Mouse (Mus musculus): Measurements from ENCODE around the gene Pgpep1l. TPM values are rescaled to one million over a fixed set of nuclear protein-coding genes. Genes with fewer than 3 reads are reported as not detected.

Gene Pgpep1l
- polyA plus RNA-seq, 1 experiment from 2014 or later, result not detected

- no peaks in the 10 kb centered on the region for H3K36me3 ChIP-seq (ENCODE audit: control insufficient read depth, insufficient read depth)
- 70% methylated on average over 10 of the region's 10 CpGs for WGBS (ENCODE audit: insufficient replicate concordance)
- H3K9me3 ChIP-seq (replicated peaks; ENCODE audit: control insufficient read depth, low read length), result no peaks in the 10 kb centered on the region
- no peak overlapping the region for H3K4me3 ChIP-seq (ENCODE audit: low read depth, low read length)
- H3K27ac ChIP-seq (ENCODE audit: low read length), result no peak overlapping the region
- no peaks in the 10 kb centered on the region for H3K27me3 ChIP-seq (ENCODE audit: control insufficient read depth, insufficient read depth, low read depth, low read length)
- ATAC-seq (ENCODE audit: low read depth), result peak; percentile 71
- H3K9ac ChIP-seq (ENCODE audit: low read depth, low read length), result no peak overlapping the region
- peaks cover 3% of the 10 kb centered on the region for H3K4me1 ChIP-seq (ENCODE audit: control insufficient read depth, low read depth, low read length)
- no peak overlapping the region for H3K4me2 ChIP-seq (ENCODE audit: low read depth, low read length)
Observed at GRCm38 (mm10) chr7:68272607-68273006, 8.6 kb upstream of the Pgpep1l start.

DNA sequence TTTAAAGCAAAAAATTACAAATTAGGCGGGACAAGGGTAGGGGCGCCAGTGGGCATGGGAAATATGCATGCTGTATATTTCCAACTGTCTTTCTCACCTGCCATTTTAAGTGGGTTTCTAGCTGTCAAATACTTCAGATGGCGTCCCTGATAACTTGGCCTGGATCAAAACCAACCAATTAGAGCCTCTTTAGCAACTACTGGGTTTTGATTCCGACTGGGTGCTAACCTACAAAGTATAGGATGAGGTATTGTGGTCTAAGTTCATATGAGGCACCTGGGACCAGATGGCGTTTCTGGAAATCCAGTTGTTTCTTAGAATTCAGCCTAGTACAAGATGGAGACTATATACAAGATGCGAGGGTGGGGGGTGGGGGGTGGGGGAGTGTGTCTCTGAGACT is 7.8 kb upstream of the Pgpep1l start:
- Histone ChIP-seq H3K4me3 (ENCODE audit: low read depth, low read length) (no peak overlapping the region), H3K9me3 (replicated peaks; ENCODE audit: control insufficient read depth, low read length) (no peaks in the 10 kb centered on the region), H3K4me1 (ENCODE audit: control insufficient read depth, low read depth, low read length) (peaks cover 3% of the 10 kb centered on the region), H3K27ac (ENCODE audit: low read length) (no peak overlapping the region), H3K36me3 (ENCODE audit: control insufficient read depth, insufficient read depth) (no peaks in the 10 kb centered on the region), H3K4me2 (ENCODE audit: low read depth, low read length) (no peak overlapping the region), H3K27me3 (ENCODE audit: control insufficient read depth, insufficient read depth, low read depth, low read length) (no peaks in the 10 kb centered on the region), H3K9ac (ENCODE audit: low read depth, low read length) (no peak overlapping the region)
- no peak for ATAC-seq (ENCODE audit: low read depth)
- 67% methylated on average over 6 of the region's 6 CpGs for WGBS (ENCODE audit: insufficient replicate concordance)

- Histone ChIP-seq H3K4me3 (ENCODE audit: low read depth, low read length) (no peak overlapping the region), H3K4me1 (ENCODE audit: control insufficient read depth, low read depth, low read length) (no peaks in the 10 kb centered on the region; the same call in none of the 2 replicates), H3K36me3 (ENCODE audit: control insufficient read depth, insufficient read depth) (no peaks in the 10 kb centered on the region)
Observed at GRCm38 (mm10) chr7:68270551-68270950, 6.5 kb upstream of the Pgpep1l start.

DNA sequence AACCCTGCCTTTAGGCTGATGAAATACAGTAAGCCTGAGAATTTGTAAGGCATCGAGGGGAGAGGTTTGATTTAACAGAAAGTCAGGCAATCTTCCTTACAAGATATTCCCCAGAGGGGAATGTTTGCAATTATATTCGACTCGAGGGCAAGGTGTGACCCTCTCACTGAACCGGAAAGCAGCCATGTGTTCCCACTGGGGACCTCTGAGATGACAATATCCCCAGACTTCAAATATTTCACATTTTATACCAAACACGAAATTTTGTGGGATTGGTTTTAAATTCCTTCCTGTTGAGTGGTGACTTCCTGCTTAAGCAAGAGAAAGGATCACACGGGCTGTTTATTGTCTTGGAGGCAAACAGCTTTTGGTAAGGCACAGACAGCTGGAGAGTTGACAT is 2.7 kb upstream of the Pgpep1l start:
- 29% methylated on average over 6 of the region's 6 CpGs for WGBS (ENCODE audit: insufficient replicate concordance)
- no peak overlapping the region for H3K4me2 ChIP-seq (ENCODE audit: low read depth, low read length)
- ATAC-seq (ENCODE audit: low read depth), result no peak
- no peak overlapping the region for H3K9ac ChIP-seq (ENCODE audit: low read depth, low read length)
- peaks cover 19% of the 10 kb centered on the region for H3K27me3 ChIP-seq (ENCODE audit: control insufficient read depth, insufficient read depth, low read depth, low read length)
- H3K27ac ChIP-seq (ENCODE audit: low read length), result no peak overlapping the region
- peaks cover 3% of the 10 kb centered on the region; the same call in 1 of the 2 replicates for H3K4me1 ChIP-seq (ENCODE audit: control insufficient read depth, low read depth, low read length)
- H3K9me3 ChIP-seq (replicated peaks; ENCODE audit: control insufficient read depth, low read length), result no peaks in the 10 kb centered on the region
- H3K4me3 ChIP-seq (ENCODE audit: low read depth, low read length), result no peak overlapping the region
- no peaks in the 10 kb centered on the region for H3K36me3 ChIP-seq (ENCODE audit: control insufficient read depth, insufficient read depth)

More at GRCm38 (mm10) chr7:68270551-68270950, 6.5 kb upstream of the Pgpep1l start:
- ATAC-seq (ENCODE audit: low read depth), result no peak
- Histone ChIP-seq H3K27ac (ENCODE audit: low read length) (no peak overlapping the region), H3K4me2 (ENCODE audit: low read depth, low read length) (no peak overlapping the region), H3K9ac (ENCODE audit: low read depth, low read length) (no peak overlapping the region), H3K27me3 (ENCODE audit: control insufficient read depth, insufficient read depth, low read depth, low read length) (peaks cover 3% of the 10 kb centered on the region), H3K9me3 (replicated peaks; ENCODE audit: control insufficient read depth, low read length) (no peaks in the 10 kb centered on the region)
- 59% methylated on average over 4 of the region's 4 CpGs for WGBS (ENCODE audit: insufficient replicate concordance)

DNA sequence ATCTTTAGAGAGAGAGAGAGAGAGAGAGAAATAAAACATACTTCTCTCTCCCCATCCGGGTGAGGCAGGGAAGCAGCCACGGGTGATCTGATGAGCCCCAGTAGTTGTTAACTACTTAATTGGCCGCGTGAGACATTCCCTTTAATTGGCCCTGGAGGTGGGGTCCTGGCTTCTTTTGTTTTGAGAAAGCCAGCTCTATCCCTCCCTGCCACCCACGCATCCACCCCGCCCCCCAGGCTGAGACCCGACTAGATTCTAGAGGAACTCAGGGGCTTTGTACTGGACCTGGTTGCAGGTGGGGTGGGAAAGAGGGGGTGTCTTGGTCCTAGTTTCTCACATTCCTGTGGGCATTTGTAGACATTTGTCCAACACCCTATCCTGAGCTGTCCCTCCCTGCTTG is 1.4 kb upstream of the Pgpep1l start:
- 42% methylated on average over 7 of the region's 7 CpGs for WGBS (ENCODE audit: insufficient replicate concordance)
- Histone ChIP-seq H3K9me3 (replicated peaks; ENCODE audit: control insufficient read depth, low read length) (no peaks in the 10 kb centered on the region), H3K36me3 (ENCODE audit: control insufficient read depth, insufficient read depth) (no peaks in the 10 kb centered on the region), H3K9ac (ENCODE audit: low read depth, low read length) (no peak overlapping the region), H3K4me1 (ENCODE audit: control insufficient read depth, low read depth, low read length) (peaks cover 3% of the 10 kb centered on the region; the same call in 1 of the 2 replicates), H3K27ac (ENCODE audit: low read length) (no peak overlapping the region), H3K4me2 (ENCODE audit: low read depth, low read length) (no peak overlapping the region), H3K4me3 (ENCODE audit: low read depth, low read length) (no peak overlapping the region), H3K27me3 (ENCODE audit: control insufficient read depth, insufficient read depth, low read depth, low read length) (peaks cover 19% of the 10 kb centered on the region)
- ATAC-seq (ENCODE audit: low read depth), result no peak

DNA sequence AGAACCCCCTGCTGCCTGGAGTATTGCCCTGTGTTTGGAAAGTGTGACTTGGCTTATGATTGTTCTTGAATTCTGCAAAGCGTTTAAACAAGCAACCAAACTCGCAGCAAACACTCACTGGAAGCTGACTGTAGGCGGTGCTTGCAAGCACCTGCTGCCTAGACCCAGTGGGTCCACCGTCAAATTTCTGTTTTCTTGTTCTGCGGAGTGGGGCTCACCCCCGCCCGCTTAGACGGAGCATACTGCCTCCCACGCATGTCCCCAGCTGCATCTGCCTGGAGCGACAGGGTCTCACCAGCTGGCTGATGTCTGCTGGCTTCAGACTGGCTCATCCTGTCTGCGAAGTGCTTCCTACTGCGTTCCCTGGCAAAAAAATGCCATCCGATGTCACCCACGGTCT is 498 bp upstream of the Pgpep1l start:
- H3K4me1 ChIP-seq (ENCODE audit: control insufficient read depth, low read depth, low read length), result peaks cover 3% of the 10 kb centered on the region; the same call in 1 of the 2 replicates
- H3K4me3 ChIP-seq (ENCODE audit: low read depth, low read length), result peak overlapping the region; percentile 16; the same call in 1 of the 2 replicates
- peaks cover 19% of the 10 kb centered on the region for H3K27me3 ChIP-seq (ENCODE audit: control insufficient read depth, insufficient read depth, low read depth, low read length)
- H3K4me2 ChIP-seq (ENCODE audit: low read depth, low read length), result peak overlapping the region; percentile 44
- ATAC-seq (ENCODE audit: low read depth), result no peak
- no peak overlapping the region for H3K9ac ChIP-seq (ENCODE audit: low read depth, low read length)
- no peaks in the 10 kb centered on the region for H3K36me3 ChIP-seq (ENCODE audit: control insufficient read depth, insufficient read depth)
- H3K9me3 ChIP-seq (replicated peaks; ENCODE audit: control insufficient read depth, low read length), result no peaks in the 10 kb centered on the region
- no peak overlapping the region for H3K27ac ChIP-seq (ENCODE audit: low read length)
- 14% methylated on average over 14 of the region's 14 CpGs for WGBS (ENCODE audit: insufficient replicate concordance)

GRCm38 (mm10) chr7:68263346-68264027 is 546 bp downstream of the Pgpep1l start:
- Histone ChIP-seq H3K4me3 (ENCODE audit: low read depth, low read length) (peak overlapping the region; percentile 16; the same call in 1 of the 2 replicates), H3K9me3 (replicated peaks; ENCODE audit: control insufficient read depth, low read length) (no peaks in the 10 kb centered on the region), H3K9ac (ENCODE audit: low read depth, low read length) (no peak overlapping the region), H3K27me3 (ENCODE audit: control insufficient read depth, insufficient read depth, low read depth, low read length) (peaks cover 19% of the 10 kb centered on the region), H3K4me2 (ENCODE audit: low read depth, low read length) (peak overlapping the region; percentile 44), H3K4me1 (ENCODE audit: control insufficient read depth, low read depth, low read length) (peaks cover 3% of the 10 kb centered on the region; the same call in 1 of the 2 replicates), H3K36me3 (ENCODE audit: control insufficient read depth, insufficient read depth) (no peaks in the 10 kb centered on the region), H3K27ac (ENCODE audit: low read length) (no peak overlapping the region)
- no peak for ATAC-seq (ENCODE audit: low read depth)
- 54% methylated on average over 8 of the region's 8 CpGs for WGBS (ENCODE audit: insufficient replicate concordance)

DNA sequence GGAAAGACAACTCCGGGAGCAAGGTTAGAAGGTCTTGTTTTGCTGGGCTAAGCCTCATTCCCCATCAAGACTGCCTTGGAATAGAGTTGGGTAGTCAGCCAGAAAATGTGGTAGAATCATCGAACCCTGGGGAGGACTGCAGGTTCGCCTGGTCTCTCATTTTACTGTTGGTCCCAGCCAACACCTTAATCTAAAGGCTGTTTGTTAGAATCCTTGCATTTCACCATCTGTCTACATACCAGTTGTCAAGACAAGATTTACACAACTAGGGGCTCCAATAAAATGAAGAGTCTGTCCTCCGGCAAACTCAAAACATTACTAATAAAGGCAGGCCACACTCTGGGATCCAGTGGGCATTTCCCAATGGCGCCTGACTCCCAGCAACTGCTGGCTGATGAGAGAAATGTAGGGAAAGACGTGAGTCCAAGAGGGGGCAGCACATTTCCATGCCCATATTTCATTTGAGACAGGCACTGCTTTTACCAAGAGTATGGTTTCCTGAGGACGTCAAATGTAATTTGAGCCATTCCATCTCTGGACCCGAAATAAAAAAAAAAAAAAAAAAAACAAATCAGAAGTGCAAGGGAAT is 1.3 kb downstream of the Pgpep1l start:
- Histone ChIP-seq H3K27ac (ENCODE audit: low read length) (no peak overlapping the region), H3K4me1 (ENCODE audit: control insufficient read depth, low read depth, low read length) (peaks cover 3% of the 10 kb centered on the region; the same call in 1 of the 2 replicates), H3K9ac (ENCODE audit: low read depth, low read length) (no peak overlapping the region), H3K4me3 (ENCODE audit: low read depth, low read length) (no peak overlapping the region), H3K36me3 (ENCODE audit: control insufficient read depth, insufficient read depth) (no peaks in the 10 kb centered on the region), H3K4me2 (ENCODE audit: low read depth, low read length) (no peak overlapping the region), H3K27me3 (ENCODE audit: control insufficient read depth, insufficient read depth, low read depth, low read length) (peaks cover 19% of the 10 kb centered on the region), H3K9me3 (replicated peaks; ENCODE audit: control insufficient read depth, low read length) (no peaks in the 10 kb centered on the region)
- 52% methylated on average over 8 of the region's 8 CpGs for WGBS (ENCODE audit: insufficient replicate concordance)
- ATAC-seq (ENCODE audit: low read depth), result no peak

DNA sequence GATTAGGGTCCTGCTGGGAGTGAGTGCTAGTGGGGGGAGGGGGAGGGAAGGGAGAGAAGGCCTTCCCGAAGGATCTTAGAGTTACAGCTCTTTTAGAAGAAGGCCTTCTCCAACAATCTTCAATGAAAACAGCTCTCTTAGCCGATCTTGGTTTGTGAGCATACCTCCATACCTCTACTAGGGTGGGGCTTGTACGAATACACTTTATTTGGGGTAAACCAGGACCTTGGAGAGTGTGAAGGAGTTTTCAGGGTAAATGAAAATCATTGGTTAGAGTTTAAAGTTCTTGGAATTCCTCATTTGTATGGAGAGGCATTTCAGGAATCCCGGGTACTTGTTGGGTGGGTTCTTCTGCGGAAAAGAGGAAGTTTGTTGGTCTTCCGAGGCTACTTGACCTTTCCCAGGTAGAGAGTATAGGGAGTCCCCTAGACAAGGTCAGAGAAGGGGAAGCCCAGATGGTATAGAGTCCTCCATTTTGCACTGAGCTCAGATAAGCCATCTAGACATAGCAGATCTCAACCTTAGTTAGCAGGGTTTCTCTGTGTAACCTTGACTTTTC is 4.4 kb downstream of the Pgpep1l start:
- Histone ChIP-seq H3K4me3 (ENCODE audit: low read depth, low read length) (no peak overlapping the region), H3K9ac (ENCODE audit: low read depth, low read length) (no peak overlapping the region), H3K4me2 (ENCODE audit: low read depth, low read length) (no peak overlapping the region), H3K4me1 (ENCODE audit: control insufficient read depth, low read depth, low read length) (peaks cover 3% of the 10 kb centered on the region; the same call in 1 of the 2 replicates), H3K9me3 (replicated peaks; ENCODE audit: control insufficient read depth, low read length) (no peaks in the 10 kb centered on the region), H3K27me3 (ENCODE audit: control insufficient read depth, insufficient read depth, low read depth, low read length) (peaks cover 11% of the 10 kb centered on the region), H3K27ac (ENCODE audit: low read length) (no peak overlapping the region), H3K36me3 (ENCODE audit: control insufficient read depth, insufficient read depth) (no peaks in the 10 kb centered on the region)
- no peak for ATAC-seq (ENCODE audit: low read depth)
- WGBS (ENCODE audit: insufficient replicate concordance), result 49% methylated on average over 6 of the region's 6 CpGs

All from liver, embryonic 16.5 days (tissue).